Mouse (Mus musculus): Measurements from ENCODE around the gene Dnaaf5. TPM values are rescaled to one million over a fixed set of nuclear protein-coding genes. Genes with fewer than 3 reads are reported as not detected.

The Dnaaf5 gene
- polyA plus RNA-seq, 1 experiment, result 26.3 TPM

DNA sequence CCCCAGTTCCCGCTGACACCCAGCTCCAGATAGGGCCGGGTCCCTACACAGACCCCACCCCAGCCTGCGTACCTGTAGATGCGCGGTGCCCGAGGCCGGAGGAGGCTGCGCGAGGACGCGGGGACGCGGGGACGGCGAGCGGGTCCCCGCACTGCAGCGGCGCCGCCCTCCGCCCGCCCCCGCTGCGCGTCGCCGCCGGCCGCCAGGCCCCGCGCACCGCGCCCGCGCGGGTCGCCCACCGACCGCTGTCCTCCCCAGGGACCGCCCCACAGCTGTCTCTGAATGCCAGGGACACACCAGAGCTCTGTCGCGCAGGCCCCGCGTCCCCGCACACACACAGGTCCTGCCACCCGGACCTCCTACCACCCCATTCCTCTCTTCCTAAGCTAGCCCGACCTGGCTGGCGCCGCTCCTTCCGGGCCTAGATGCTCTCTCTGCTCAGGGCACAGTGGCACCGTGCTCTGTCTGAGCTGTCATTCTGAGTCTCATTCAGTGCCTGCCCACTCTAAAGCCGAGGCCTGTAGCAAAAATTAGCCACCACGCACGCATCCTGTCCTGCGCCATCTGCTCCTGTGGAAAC is 20.4 kb upstream of the Dnaaf5 start:
- Histone ChIP-seq H3K4me3 (no peak overlapping the region), H3K36me3 (ENCODE audit: control insufficient read depth, insufficient read depth) (no peaks in the 10 kb centered on the region), H3K79me2 (ENCODE audit: control insufficient read depth, insufficient read depth) (no peaks in the 10 kb centered on the region), H3K27me3 (ENCODE audit: control insufficient read depth, insufficient read depth, insufficient read length) (peaks cover 4% of the 10 kb centered on the region), H3K4me2 (ENCODE audit: low read depth) (no peak overlapping the region), H3ac (ENCODE audit: control insufficient read depth, insufficient read length) (no peak overlapping the region)
- TF ChIP-seq TCF12 (IDR thresholded peaks at IDR 0.05; ENCODE audit: insufficient read depth, poor library complexity, severe bottlenecking) (no peak), USF1 (IDR thresholded peaks at IDR 0.05; ENCODE audit: low read depth) (no peak), MYOG (IDR thresholded peaks at IDR 0.05; ENCODE audit: control insufficient read depth in 1 of 3, insufficient read depth in 1 of 3, insufficient read length in 2 of 3, low read depth in 2 of 3) (peak in 1 of 3 experiments; percentile 5), TCF3 (IDR thresholded peaks at IDR 0.05; ENCODE audit: insufficient read length, low read depth) (no peak), POLR2A (IDR thresholded peaks at IDR 0.05; ENCODE audit: insufficient read length, low read depth) (no peak)

DNA sequence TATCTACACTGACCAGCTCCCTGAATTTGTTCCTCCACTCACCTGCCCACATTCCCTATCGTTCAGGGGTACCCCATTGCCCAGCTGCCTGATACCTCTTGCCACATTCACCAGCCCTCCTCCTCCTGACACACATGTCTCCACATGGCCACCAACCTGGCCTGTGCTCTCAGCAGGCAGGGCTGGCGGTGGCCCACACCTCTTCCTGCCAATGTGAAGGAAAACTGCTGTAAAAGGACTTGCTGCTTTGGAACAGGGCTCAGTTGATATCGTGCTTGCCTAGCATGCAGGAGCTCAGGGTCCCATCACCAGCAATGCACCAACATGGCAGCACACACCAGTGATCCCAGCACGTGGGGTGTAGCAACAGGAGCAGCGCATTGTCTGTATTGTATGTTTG is 19.7 kb upstream of the Dnaaf5 start:
- Histone ChIP-seq H3K4me3 (no peak overlapping the region), H3K79me2 (ENCODE audit: control insufficient read depth, insufficient read depth) (no peaks in the 10 kb centered on the region), H3K36me3 (ENCODE audit: control insufficient read depth, insufficient read depth) (no peaks in the 10 kb centered on the region), H3ac (ENCODE audit: control insufficient read depth, insufficient read length) (no peak overlapping the region), H3K4me2 (ENCODE audit: low read depth) (no peak overlapping the region), H3K27me3 (ENCODE audit: control insufficient read depth, insufficient read depth, insufficient read length) (peaks cover 4% of the 10 kb centered on the region)
- no peak for TF ChIP-seq TCF12 (IDR thresholded peaks at IDR 0.05; ENCODE audit: insufficient read depth, poor library complexity, severe bottlenecking)
- TF ChIP-seq CEBPB (IDR thresholded peaks at IDR 0.05; ENCODE audit: insufficient read depth, poor library complexity, severe bottlenecking), result no peak
- no peak for TF ChIP-seq SRF (IDR thresholded peaks at IDR 0.05; ENCODE audit: control insufficient read depth, insufficient read length, low read depth)
- no peak for TF ChIP-seq MYOD1 (IDR thresholded peaks at IDR 0.05; ENCODE audit: control insufficient read depth in 1 of 3, insufficient read length in 2 of 3, low read depth in 2 of 3)
- TF ChIP-seq TCF3 (IDR thresholded peaks at IDR 0.05; ENCODE audit: insufficient read length, low read depth), result no peak
- TF ChIP-seq POLR2A (IDR thresholded peaks at IDR 0.05; ENCODE audit: insufficient read length, low read depth), result no peak
- no peak for TF ChIP-seq POLR2AphosphoS2 (IDR thresholded peaks at IDR 0.05; ENCODE audit: insufficient read length, low read depth)

DNA sequence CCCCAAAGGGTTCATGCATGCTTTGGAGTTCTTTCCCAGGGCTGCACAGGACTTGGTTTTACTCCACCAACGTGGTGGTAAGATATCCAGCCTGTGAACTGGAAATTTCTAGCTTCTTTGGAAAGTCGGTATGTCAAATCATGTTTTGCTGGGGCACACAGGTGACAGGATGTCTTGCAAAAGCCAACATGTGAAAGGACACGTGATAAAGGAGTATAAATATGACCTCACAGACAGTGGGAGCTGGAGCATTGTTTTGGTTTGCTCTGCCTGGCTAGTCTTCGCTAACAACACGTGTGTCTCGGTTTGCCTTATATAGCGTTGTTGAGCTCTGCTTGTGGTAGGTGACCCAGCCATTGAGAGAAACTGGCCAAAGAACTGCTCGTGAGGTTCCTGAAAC is 15.5 kb upstream of the Dnaaf5 start:
- Histone ChIP-seq H3K36me3 (ENCODE audit: control insufficient read depth, insufficient read depth) (no peaks in the 10 kb centered on the region), H3K27me3 (ENCODE audit: control insufficient read depth, insufficient read depth, insufficient read length) (peaks cover 3% of the 10 kb centered on the region), H3K79me2 (ENCODE audit: control insufficient read depth, insufficient read depth) (no peaks in the 10 kb centered on the region), H3K4me3 (no peak overlapping the region), H3ac (ENCODE audit: control insufficient read depth, insufficient read length) (no peak overlapping the region), H3K4me2 (ENCODE audit: low read depth) (no peak overlapping the region)
- TF ChIP-seq CEBPB (IDR thresholded peaks at IDR 0.05; ENCODE audit: insufficient read depth, poor library complexity, severe bottlenecking) (no peak), POLR2AphosphoS2 (IDR thresholded peaks at IDR 0.05; ENCODE audit: insufficient read length, low read depth) (no peak), MYOD1 (IDR thresholded peaks at IDR 0.05; ENCODE audit: control insufficient read depth in 1 of 3, insufficient read length in 2 of 3, low read depth in 2 of 3) (no peak), REST (IDR thresholded peaks at IDR 0.05; ENCODE audit: insufficient read depth, insufficient read length) (no peak), MYOG (IDR thresholded peaks at IDR 0.05; ENCODE audit: control insufficient read depth in 1 of 3, insufficient read depth in 1 of 3, insufficient read length in 2 of 3, low read depth in 2 of 3) (no peak), TCF3 (IDR thresholded peaks at IDR 0.05; ENCODE audit: insufficient read length, low read depth) (no peak), USF1 (IDR thresholded peaks at IDR 0.05; ENCODE audit: low read depth) (no peak), TCF12 (IDR thresholded peaks at IDR 0.05; ENCODE audit: insufficient read depth, poor library complexity, severe bottlenecking) (no peak), SRF (IDR thresholded peaks at IDR 0.05; ENCODE audit: control insufficient read depth, insufficient read length, low read depth) (no peak), MAX (IDR thresholded peaks at IDR 0.05; ENCODE audit: low read depth) (no peak), POLR2A (IDR thresholded peaks at IDR 0.05; ENCODE audit: insufficient read length, low read depth) (no peak), E2F4 (IDR thresholded peaks at IDR 0.05; ENCODE audit: insufficient read depth) (no peak)

DNA sequence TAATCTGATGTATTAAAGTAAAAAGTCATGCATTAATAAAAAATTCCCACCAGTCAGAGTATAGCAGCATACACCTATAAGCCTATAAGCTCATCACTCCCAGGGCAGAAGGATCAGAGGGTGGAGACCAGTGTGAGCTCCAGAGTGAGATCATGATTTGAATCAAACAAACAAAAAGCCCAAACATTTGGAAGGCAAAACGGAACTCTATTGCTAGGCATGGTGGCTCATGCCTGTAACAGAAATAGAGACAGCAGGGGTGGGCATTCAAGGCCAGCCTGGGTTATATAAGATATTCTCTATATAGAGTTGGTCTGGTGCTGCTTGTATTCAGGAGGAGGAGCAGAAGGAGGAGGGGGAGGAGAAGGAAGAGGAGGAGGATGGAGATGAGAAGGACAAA is 13.7 kb upstream of the Dnaaf5 start:
- Histone ChIP-seq H3K4me3 (no peak overlapping the region), H3K4me2 (ENCODE audit: low read depth) (no peak overlapping the region), H3K79me2 (ENCODE audit: control insufficient read depth, insufficient read depth) (no peaks in the 10 kb centered on the region), H3K36me3 (ENCODE audit: control insufficient read depth, insufficient read depth) (no peaks in the 10 kb centered on the region), H3ac (ENCODE audit: control insufficient read depth, insufficient read length) (no peak overlapping the region), H3K27me3 (ENCODE audit: control insufficient read depth, insufficient read depth, insufficient read length) (no peaks in the 10 kb centered on the region)
- no peak for TF ChIP-seq SRF (IDR thresholded peaks at IDR 0.05; ENCODE audit: control insufficient read depth, insufficient read length, low read depth)
- TF ChIP-seq CEBPB (IDR thresholded peaks at IDR 0.05; ENCODE audit: insufficient read depth, poor library complexity, severe bottlenecking), result no peak
- no peak for TF ChIP-seq E2F4 (IDR thresholded peaks at IDR 0.05; ENCODE audit: insufficient read depth)
- TF ChIP-seq USF1 (IDR thresholded peaks at IDR 0.05; ENCODE audit: low read depth), result no peak
- TF ChIP-seq REST (IDR thresholded peaks at IDR 0.05; ENCODE audit: insufficient read depth, insufficient read length), result no peak
- no peak for TF ChIP-seq POLR2AphosphoS2 (IDR thresholded peaks at IDR 0.05; ENCODE audit: insufficient read length, low read depth)
- TF ChIP-seq POLR2A (IDR thresholded peaks at IDR 0.05; ENCODE audit: insufficient read length, low read depth), result no peak
- TF ChIP-seq TCF12 (IDR thresholded peaks at IDR 0.05; ENCODE audit: insufficient read depth, poor library complexity, severe bottlenecking), result no peak
- no peak for TF ChIP-seq MYOD1 (IDR thresholded peaks at IDR 0.05; ENCODE audit: control insufficient read depth in 1 of 3, insufficient read length in 2 of 3, low read depth in 2 of 3)
- TF ChIP-seq MYOG (IDR thresholded peaks at IDR 0.05; ENCODE audit: control insufficient read depth in 1 of 3, insufficient read depth in 1 of 3, insufficient read length in 2 of 3, low read depth in 2 of 3), result no peak
- no peak for TF ChIP-seq MAX (IDR thresholded peaks at IDR 0.05; ENCODE audit: low read depth)
- no peak for TF ChIP-seq TCF3 (IDR thresholded peaks at IDR 0.05; ENCODE audit: insufficient read length, low read depth)

DNA sequence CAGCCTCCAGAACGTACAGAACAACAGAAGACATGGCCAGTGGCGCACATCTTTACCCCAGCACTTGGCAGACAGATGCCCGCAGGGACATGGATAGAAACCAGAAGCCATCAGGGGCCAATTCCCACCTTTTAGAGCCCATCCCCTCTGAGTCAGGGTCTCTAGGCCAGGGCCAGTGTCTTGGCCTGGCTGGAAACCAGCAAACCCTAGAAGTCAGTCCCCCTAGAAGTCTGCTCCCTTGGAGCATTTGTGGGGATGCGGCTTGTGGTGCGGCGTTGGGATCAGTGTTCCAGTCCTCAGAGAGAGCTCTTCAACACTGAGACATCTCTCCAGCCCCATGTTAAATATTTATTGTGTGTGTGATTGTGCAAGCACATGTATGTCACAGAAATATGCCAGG is 12.8 kb upstream of the Dnaaf5 start:
- H3K27me3 ChIP-seq (ENCODE audit: control insufficient read depth, insufficient read depth, insufficient read length), result no peaks in the 10 kb centered on the region
- TF ChIP-seq MYOD1 (IDR thresholded peaks at IDR 0.05; ENCODE audit: control insufficient read depth in 1 of 3, insufficient read length in 2 of 3, low read depth in 2 of 3) (no peak), CEBPB (IDR thresholded peaks at IDR 0.05; ENCODE audit: insufficient read depth, poor library complexity, severe bottlenecking) (no peak), TCF3 (IDR thresholded peaks at IDR 0.05; ENCODE audit: insufficient read length, low read depth) (no peak), MYOG (IDR thresholded peaks at IDR 0.05; ENCODE audit: control insufficient read depth in 1 of 3, insufficient read depth in 1 of 3, insufficient read length in 2 of 3, low read depth in 2 of 3) (no peak), MAX (IDR thresholded peaks at IDR 0.05; ENCODE audit: low read depth) (no peak), USF1 (IDR thresholded peaks at IDR 0.05; ENCODE audit: low read depth) (no peak), TCF12 (IDR thresholded peaks at IDR 0.05; ENCODE audit: insufficient read depth, poor library complexity, severe bottlenecking) (no peak), E2F4 (IDR thresholded peaks at IDR 0.05; ENCODE audit: insufficient read depth) (no peak), POLR2AphosphoS2 (IDR thresholded peaks at IDR 0.05; ENCODE audit: insufficient read length, low read depth) (no peak), REST (IDR thresholded peaks at IDR 0.05; ENCODE audit: insufficient read depth, insufficient read length) (no peak), POLR2A (IDR thresholded peaks at IDR 0.05; ENCODE audit: insufficient read length, low read depth) (no peak)
- H3K79me2 ChIP-seq (ENCODE audit: control insufficient read depth, insufficient read depth), result no peaks in the 10 kb centered on the region
- H3K36me3 ChIP-seq (ENCODE audit: control insufficient read depth, insufficient read depth), result no peaks in the 10 kb centered on the region
- H3K4me2 ChIP-seq (ENCODE audit: low read depth), result no peak overlapping the region
- no peak overlapping the region for H3K4me3 ChIP-seq
- no peak overlapping the region for H3ac ChIP-seq (ENCODE audit: control insufficient read depth, insufficient read length)
